In the genomic region with DNA sequence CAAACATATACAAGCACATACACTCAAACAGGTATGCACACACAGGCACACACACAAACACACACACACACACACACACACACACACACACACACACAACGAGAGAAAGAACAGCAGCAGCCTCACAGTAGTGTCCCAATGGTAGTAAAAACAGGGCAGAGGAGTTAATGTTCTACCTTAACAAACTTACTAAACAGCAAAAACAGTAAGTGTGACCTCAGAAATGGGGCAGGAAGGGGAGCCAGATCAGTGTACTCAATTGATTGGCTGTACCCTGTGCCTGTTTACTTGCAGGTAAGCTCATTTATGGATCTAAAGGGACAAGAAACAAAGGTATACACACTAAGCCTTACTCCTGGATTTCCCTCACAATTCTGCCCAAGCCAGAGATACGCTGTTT, we compare ENCODE assay signal across 24 mouse cellular contexts. TPM values are rescaled to one million over a fixed set of nuclear protein-coding genes. Genes with fewer than 3 reads are reported as not detected.
DNase-seq lines count a peak whose midpoint lies in the region; ATAC-seq and TF ChIP-seq lines count a peak whose summit lies in the region.
"Had no signal": no experiment of that assay in that cellular context is flagged by ENCODE, and none has a peak within 500 bp of the region (broad histone marks: within the 10 kb centered on the region; RNA-seq: fewer than 3 reads in every experiment).

No protein-coding gene starts in this region.

- no peaks in the 10 kb centered on the region for H3K4me1 ChIP-seq in kidney, embryonic 14.5 days (ENCODE audit: control insufficient read depth, insufficient read depth, low read length)
- H3K4me1 ChIP-seq in liver, embryonic 14.5 days (replicated peaks; ENCODE audit: control insufficient read depth in 2 of 2, insufficient read depth in 2 of 2, low read length in 1 of 2), result no peaks in the 10 kb centered on the region
- H3K4me1 ChIP-seq in hindbrain, embryonic 11.5 days (replicated peaks; ENCODE audit: control insufficient read depth, insufficient read depth, low read length), result no peaks in the 10 kb centered on the region
- H3K4me1 ChIP-seq: embryonic facial prominence, embryonic 10.5 days; forebrain, embryonic 15.5 days; heart, embryonic 12.5 days; hindbrain, embryonic 10.5 days; midbrain, embryonic 12.5 days; neural tube, embryonic 15.5 days; stomach, embryonic 15.5 days had no signal

- no peak overlapping the region for H3K4me3 ChIP-seq in kidney, embryonic 14.5 days (ENCODE audit: low read length)
- H3K4me3 ChIP-seq in liver, embryonic 14.5 days (ENCODE audit: insufficient read depth in 1 of 2, low read depth in 2 of 2, low read length in 2 of 2), result no peak overlapping the region
- no peak overlapping the region for H3K4me3 ChIP-seq in hindbrain, embryonic 11.5 days (ENCODE audit: low read depth, low read length)
- H3K4me3 ChIP-seq: embryonic facial prominence, embryonic 10.5 days; forebrain, embryonic 15.5 days; heart, embryonic 12.5 days; hindbrain, embryonic 10.5 days; left cerebral cortex, adult 2 months; midbrain, embryonic 12.5 days; neural tube, embryonic 15.5 days; stomach, embryonic 15.5 days had no signal

- ATAC-seq in kidney, embryonic 14.5 days (ENCODE audit: low FRiP score, low TSS enrichment), result no peak
- ATAC-seq in liver, embryonic 14.5 days (ENCODE audit: insufficient read depth), result peak; percentile 71
- ATAC-seq in hindbrain, embryonic 11.5 days (ENCODE audit: low FRiP score), result no peak
- ATAC-seq: forebrain, embryonic 15.5 days had no signal

- no peaks in the 10 kb centered on the region for H3K36me3 ChIP-seq in kidney, embryonic 14.5 days (ENCODE audit: control insufficient read depth, insufficient read depth, low read length)
- H3K36me3 ChIP-seq in liver, embryonic 14.5 days (replicated peaks; ENCODE audit: control insufficient read depth, insufficient read depth, low read depth), result no peaks in the 10 kb centered on the region
- no peaks in the 10 kb centered on the region for H3K36me3 ChIP-seq in hindbrain, embryonic 11.5 days (ENCODE audit: control insufficient read depth, insufficient read depth, low read length)
- H3K36me3 ChIP-seq: embryonic facial prominence, embryonic 10.5 days; forebrain, embryonic 15.5 days; heart, embryonic 12.5 days; hindbrain, embryonic 10.5 days; midbrain, embryonic 12.5 days; neural tube, embryonic 15.5 days; stomach, embryonic 15.5 days had no signal

- 79% methylated on average over 2 of the region's 2 CpGs for WGBS in kidney, embryonic 14.5 days
- WGBS in liver, embryonic 14.5 days (ENCODE audit: insufficient replicate concordance), result 69% methylated on average over 2 of the region's 2 CpGs
- WGBS in hindbrain, embryonic 11.5 days, result 97% methylated on average over 2 of the region's 2 CpGs

- TF ChIP-seq CTCF in liver, embryonic 14.5 days (IDR thresholded peaks at IDR 0.05; ENCODE audit: low read depth), result no peak

- DNase-seq in kidney, adult 8-10 months, result peak; percentile 24 to 54
- peak; percentile 18 for DNase-seq in kidney, postnatal 14 days
- DNase-seq in liver, embryonic 14.5 days (ENCODE audit: low read depth in 3 of 3, low spot score in 3 of 3), result peak in 2 of 3 experiments; percentile 7 to 20
- DNase-seq in gastrocnemius, postnatal 4 days (ENCODE audit: low spot score in 2 of 2), result no peak
- no peak for DNase-seq in hindbrain, embryonic 11.5 days (ENCODE audit: low spot score)
- no peak for DNase-seq in right cerebral cortex, adult 18-20 months
- DNase-seq: adrenal gland, postnatal 25 days; cerebellum, postnatal 10 days; gastrocnemius, postnatal 14 days; heart, adult 18-20 months; heart, postnatal 10 days; lung, adult 2 months; lung, postnatal 14 days; thymus, adult 2 months; thymus, postnatal 4 days had no signal

- H3K9me3 ChIP-seq in kidney, embryonic 14.5 days (ENCODE audit: control insufficient read depth, low read length), result no peaks in the 10 kb centered on the region
- no peaks in the 10 kb centered on the region for H3K9me3 ChIP-seq in liver, embryonic 14.5 days (ENCODE audit: control insufficient read depth, low read length)
- H3K9me3 ChIP-seq in hindbrain, embryonic 11.5 days (ENCODE audit: control insufficient read depth, low read length), result no peaks in the 10 kb centered on the region
- H3K9me3 ChIP-seq: embryonic facial prominence, embryonic 10.5 days; forebrain, embryonic 15.5 days; heart, embryonic 12.5 days; hindbrain, embryonic 10.5 days; midbrain, embryonic 12.5 days; neural tube, embryonic 15.5 days; stomach, embryonic 15.5 days had no signal

- no peak; the same call in 1 of the 2 replicates for TF ChIP-seq EP300 in liver, embryonic 14.5 days (IDR thresholded peaks at IDR 0.05; ENCODE audit: low read depth)

- H3K27me3 ChIP-seq in kidney, embryonic 14.5 days (ENCODE audit: control insufficient read depth, insufficient read depth, low read length), result no peaks in the 10 kb centered on the region
- H3K27me3 ChIP-seq in liver, embryonic 14.5 days (ENCODE audit: control insufficient read depth, insufficient read depth, low read length), result no peaks in the 10 kb centered on the region
- H3K27me3 ChIP-seq in hindbrain, embryonic 11.5 days (ENCODE audit: control insufficient read depth, insufficient read depth, low read length), result no peaks in the 10 kb centered on the region
- H3K27me3 ChIP-seq: forebrain, embryonic 15.5 days; heart, embryonic 12.5 days; midbrain, embryonic 12.5 days; neural tube, embryonic 15.5 days; stomach, embryonic 15.5 days had no signal

- H3K9ac ChIP-seq in kidney, embryonic 14.5 days (ENCODE audit: low read depth, low read length), result no peak overlapping the region
- no peak overlapping the region for H3K9ac ChIP-seq in liver, embryonic 14.5 days (replicated peaks)
- no peak overlapping the region for H3K9ac ChIP-seq in hindbrain, embryonic 11.5 days (ENCODE audit: low read depth, low read length)
- H3K9ac ChIP-seq: forebrain, embryonic 15.5 days; heart, embryonic 12.5 days; midbrain, embryonic 12.5 days; neural tube, embryonic 15.5 days; stomach, embryonic 15.5 days had no signal

- H3K27ac ChIP-seq in kidney, embryonic 14.5 days (ENCODE audit: low read depth, low read length), result no peak overlapping the region
- no peak overlapping the region for H3K27ac ChIP-seq in liver, embryonic 14.5 days
- H3K27ac ChIP-seq in hindbrain, embryonic 11.5 days (ENCODE audit: low read depth, low read length), result no peak overlapping the region
- H3K27ac ChIP-seq: embryonic facial prominence, embryonic 10.5 days; forebrain, embryonic 15.5 days; hindbrain, embryonic 10.5 days; left cerebral cortex, adult 2 months; midbrain, embryonic 12.5 days; neural tube, embryonic 15.5 days; stomach, embryonic 15.5 days had no signal

- no peak overlapping the region for H3K4me2 ChIP-seq in kidney, embryonic 14.5 days (replicated peaks; ENCODE audit: low read depth, low read length)
- no peak overlapping the region for H3K4me2 ChIP-seq in liver, embryonic 14.5 days (ENCODE audit: low read depth)
- no peak overlapping the region for H3K4me2 ChIP-seq in hindbrain, embryonic 11.5 days (replicated peaks; ENCODE audit: low read depth, low read length)
- H3K4me2 ChIP-seq: forebrain, embryonic 15.5 days; heart, embryonic 12.5 days; midbrain, embryonic 12.5 days; neural tube, embryonic 15.5 days; stomach, embryonic 15.5 days had no signal

RNA-seq across cellular contexts. Expression of a gene that starts 53.6 kb away (rescaled TPM):
- 2.9 and 3.9 TPM in 2 replicates for polyA plus RNA-seq in kidney, embryonic 14.5 days (2014; fragmentation: Nextera tagmentation; extraction: Ambion mirVana)
- polyA plus RNA-seq in liver, embryonic 14.5 days (2012; rRNA removed), result 20.2 and 30.5 TPM in 2 replicates
- 41.2 and 44.0 TPM in 2 replicates for polyA plus RNA-seq in liver, embryonic 14.5 days (2014; fragmentation: Nextera tagmentation; extraction: Ambion mirVana)
- 10 to 100 TPM; 21.2 to 22.8 TPM for total RNA-seq in gastrocnemius, postnatal 4 days (2021)
- polyA plus RNA-seq in hindbrain, embryonic 11.5 days (2014; fragmentation: Nextera tagmentation; extraction: Ambion mirVana), result 3.8 and 4.7 TPM in 2 replicates

Comparison
In these comparisons a context has a peak if more than half of its experiments do, and no peak if none do; other contexts are left out.
1. DNase-seq: peak in kidney, adult 8-10 months (2 of 2), kidney, postnatal 14 days (single experiment) and liver, embryonic 14.5 days (2 of 3); none in gastrocnemius, postnatal 4 days (0 of 2), hindbrain, embryonic 11.5 days (single experiment) and right cerebral cortex, adult 18-20 months (single experiment).